Mouse (Mus musculus) embryo, embryonic 10.5 days (tissue): ENCODE data around the gene Plcl2.
A peak's percentile ranks its signal among the peaks of the same experiment; 100 is the strongest.

Experiments used
- DNase-seq: peaks from one replicate; pipeline ENCODE4 v3.0.0-alpha.2; 2015; ENCODE audit warnings: low spot score

Gene Plcl2

DNA sequence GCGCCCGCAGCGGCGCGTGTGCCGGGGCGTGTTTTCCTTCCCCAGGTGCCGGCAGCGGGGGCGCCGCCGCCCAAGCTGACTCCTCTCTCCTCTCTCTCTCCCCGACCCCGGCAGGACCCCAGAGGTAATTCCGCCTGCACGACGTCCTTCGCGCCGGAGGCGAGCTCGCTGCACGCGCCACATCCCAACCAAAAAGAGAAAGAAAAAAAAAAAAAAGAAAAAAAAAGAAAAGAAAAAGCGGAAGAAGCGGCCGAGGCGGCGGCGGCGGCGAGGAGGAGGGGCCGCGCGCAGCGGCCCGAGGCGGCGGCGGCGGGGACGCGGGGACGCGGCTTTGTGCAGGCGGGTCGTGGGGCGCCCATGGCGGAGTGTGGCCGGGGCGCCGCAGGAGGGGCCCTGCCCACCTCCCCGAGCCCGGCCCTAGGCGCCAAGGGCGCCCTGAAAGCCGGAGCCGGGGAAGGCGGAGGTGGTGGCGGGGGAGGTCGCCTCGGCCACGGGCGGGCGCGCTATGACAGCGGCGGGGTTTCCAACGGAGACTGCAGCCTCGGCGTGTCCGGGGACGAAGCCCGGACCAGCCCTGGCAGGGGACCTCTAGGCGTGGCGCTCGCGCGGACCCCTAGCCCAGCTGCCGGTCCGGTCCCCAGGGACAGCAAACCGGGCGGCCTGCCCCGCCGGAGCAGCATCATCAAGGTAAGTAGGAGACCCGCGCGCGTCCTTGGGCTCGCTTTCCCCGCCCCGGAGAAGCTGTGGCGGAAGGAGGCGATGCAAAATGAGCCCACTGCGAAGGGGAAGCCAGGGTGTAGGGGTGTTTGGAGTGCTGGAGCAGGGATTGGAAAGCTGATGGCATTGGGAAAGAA lies at the start of gene Plcl2:
TSS of gene Plcl2 (plus strand) at position 153 of the 854 bp plus-strand sequence.
- DNase-seq: peak; percentile 68

DNA sequence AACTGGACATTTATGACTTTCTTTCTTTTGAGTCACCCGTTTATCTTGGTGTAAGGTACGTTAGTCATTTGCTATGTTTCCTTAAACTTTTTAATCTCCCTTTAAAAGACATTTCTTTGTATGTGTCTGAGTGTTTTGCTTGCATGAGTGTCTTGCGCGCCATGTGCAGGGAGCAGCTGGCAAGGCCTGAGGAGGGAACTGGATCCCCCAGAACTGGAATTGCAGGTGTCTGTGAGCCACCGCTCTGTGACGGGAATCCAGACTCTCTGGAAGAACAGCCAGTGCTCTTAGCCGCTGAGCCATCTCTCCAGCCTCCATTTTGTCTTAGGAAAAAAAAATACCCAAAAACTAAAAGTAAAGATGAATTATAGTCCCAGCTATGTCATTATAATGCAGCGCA lies 48.9 kb upstream of the Plcl2 start:
- no peak for DNase-seq

DNA sequence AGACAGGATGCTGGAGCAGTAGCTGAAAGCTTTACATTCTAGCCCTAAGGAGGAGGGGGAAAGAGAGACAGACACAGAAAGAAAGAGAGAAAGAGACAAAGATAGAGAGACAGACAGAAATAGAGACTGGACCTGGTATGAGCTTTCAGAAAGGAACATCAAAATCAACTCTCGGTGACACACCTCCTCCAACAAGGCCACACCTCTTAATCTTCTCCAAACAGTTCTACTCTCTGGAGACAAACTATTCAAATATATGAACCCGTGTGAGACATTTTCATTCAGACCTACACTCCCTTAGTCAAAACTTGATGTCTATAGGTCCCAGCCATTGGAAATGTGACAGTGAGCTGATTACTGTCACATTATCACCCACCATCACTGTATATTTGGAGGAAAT lies 41.8 kb upstream of the Plcl2 start:
- no peak for DNase-seq

DNA sequence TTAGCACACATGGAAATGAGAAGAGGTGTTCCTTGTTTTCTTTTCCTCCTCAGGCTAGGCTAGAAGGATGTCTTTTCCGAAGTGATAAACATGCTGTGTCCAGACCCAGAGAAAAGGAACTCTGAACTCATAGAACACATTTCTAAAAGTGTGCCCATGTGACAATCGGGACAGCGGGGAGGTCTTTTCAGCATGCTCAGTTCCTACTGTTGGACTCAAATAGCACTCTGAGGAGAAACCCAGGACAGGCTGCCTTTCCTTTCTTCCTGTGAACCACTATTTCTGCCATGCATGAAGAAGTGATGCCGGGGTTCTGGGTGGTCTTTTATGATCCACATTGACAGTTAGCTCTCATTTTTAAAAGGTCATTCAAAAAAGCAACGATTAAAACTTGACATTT lies 40.1 kb upstream of the Plcl2 start:
- peak; percentile 14 for DNase-seq

DNA sequence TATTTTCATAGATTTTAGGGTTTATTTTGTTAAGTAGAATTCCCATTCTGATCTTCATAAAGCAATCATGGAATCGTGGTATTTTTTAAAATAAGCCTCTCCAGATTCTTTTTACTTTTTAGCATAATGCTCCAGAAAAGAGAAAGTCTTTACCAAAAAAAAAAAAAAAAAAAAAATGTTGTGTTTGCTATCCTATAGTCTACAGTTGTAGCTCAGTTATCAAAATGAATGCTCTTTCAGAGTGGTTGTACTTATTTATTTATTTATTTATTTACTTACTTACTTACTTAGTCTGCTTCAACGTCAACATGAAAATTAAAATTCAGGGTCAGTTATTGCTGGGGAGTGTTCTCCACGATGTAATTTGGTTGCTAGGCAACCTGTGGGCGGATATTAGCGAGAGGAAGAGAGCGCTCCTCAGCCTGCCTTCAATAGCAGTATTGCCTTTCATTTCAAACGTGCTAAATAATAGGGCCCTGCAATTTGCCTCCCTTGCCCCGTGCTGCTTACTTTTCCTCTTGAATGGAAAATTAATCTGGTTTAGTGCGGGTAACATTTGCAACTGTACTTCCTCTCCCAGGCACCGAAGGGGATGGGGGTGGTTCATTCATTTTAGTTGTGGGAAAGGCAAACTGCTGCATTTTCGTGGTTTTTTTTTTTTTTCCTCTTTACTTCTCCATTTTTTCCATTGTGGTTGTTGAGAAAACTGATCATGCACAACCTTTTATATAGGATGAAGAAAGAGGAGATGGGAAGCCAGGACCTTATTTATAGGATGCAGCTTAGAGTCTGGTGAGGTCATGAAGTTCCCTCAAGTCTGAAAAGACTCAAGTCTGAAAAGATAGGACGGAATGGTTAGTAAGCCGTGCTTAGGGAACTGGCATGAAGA lies 39.4 kb upstream of the Plcl2 start:
- DNase-seq: peak; percentile 80

DNA sequence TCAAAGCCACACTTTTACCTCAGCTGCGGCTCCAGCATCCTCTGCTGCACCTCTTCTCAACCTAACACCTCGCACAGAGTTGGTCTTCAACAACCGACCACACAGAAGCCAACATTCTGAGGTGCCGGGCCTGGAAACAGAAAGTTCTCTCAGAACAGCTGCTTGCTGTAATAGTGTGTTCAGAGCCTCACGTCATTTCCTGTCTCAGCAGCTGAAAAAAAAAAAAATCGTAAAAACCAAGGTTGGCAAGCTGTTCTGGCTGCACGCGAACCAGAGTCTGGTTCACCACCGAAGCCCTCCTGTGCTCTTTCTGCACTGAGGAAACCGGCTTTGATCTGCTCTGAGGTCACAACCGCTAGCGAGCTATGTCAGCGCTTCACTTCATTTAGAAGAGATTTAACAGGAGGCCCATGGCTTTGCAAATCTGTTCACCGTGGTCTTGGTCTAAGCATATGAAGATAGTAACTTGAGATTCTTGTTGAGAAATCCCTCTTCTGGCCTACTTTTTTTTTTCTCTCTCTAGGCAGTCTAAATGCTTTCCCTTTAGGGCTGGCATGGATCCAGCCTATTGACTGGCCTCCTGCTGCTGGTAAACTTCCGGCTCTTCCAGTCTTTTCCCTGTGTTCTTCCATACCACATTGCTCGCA lies 38.6 kb upstream of the Plcl2 start:
- DNase-seq: peak; percentile 73

DNA sequence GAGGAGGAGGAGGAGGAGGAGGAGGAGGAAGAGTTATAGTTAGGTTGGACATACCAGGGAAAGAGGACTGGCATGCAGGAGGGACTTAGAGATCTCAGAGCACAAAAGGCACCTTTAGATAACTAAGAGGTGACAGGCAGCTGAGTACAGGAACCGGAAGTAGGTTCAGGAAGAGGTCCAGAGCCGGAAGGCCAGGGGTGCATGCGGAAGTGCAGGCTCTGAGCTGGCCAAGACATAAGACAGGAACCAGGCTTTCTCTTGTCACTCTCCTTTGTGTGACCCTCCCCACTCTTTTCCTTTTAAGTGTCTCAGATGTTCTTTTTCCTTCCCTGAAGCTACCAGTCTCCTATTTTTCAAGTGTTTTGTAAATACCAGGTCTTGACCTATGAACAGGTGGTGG lies 38.0 kb upstream of the Plcl2 start:
- DNase-seq: peak; percentile 19

DNA sequence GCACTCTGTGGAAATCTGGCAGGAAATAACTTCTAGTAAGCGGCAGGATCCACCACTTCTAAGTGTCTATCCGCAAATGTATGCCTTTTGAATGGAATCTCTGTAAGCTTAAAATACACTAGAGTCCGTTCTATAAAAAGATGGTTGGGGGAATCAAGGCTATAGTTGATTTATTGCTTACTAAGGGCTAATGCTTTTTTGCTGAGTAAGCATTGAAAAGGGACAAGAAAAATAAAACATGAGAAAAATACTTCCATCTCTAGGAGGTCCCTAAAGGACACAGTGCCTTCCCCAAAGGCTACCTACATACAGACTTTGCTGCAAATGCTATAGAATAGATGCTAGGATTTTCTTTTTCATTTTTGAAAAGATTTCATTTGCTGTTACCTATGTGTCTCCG lies 31.9 kb upstream of the Plcl2 start:
- DNase-seq: no peak

DNA sequence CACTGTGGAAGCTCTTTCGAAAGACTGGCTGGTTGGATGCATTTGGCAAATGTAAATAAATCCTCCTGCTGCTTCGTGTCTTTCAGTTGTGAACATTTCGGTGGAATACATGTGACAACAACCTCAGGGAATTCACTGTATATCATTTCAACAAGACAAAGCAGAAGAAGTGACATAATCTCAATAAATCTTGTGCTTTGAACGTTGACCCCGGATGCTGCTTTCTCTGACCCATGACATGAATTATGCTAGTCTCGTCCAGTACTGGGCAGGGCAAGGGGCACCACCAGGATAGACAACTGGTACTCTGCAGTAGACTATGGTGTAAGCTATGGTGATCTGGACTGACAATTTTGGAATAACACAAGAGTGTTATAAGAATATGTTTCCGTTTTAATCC lies 28.3 kb upstream of the Plcl2 start:
- DNase-seq: peak; percentile 50

DNA sequence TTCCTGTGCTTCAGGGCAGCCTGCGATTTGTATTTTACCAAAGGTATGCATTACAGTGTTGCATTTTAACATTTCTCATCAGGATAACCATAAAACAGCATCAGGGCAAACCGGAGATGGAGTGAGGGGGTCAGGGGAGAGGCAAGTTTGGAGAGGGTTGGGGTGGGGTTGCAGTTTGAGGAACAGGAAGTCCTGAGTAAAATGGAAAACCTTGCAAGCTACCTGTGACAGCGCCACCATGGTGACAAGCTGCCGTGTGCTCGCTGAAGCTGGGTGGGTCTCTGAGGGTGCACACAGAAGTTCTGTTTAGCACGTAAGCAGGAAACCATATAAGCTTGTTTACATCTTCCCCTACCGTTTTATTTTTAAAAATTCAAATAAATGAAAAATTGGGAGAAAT lies 25.5 kb upstream of the Plcl2 start:
- no peak for DNase-seq

DNA sequence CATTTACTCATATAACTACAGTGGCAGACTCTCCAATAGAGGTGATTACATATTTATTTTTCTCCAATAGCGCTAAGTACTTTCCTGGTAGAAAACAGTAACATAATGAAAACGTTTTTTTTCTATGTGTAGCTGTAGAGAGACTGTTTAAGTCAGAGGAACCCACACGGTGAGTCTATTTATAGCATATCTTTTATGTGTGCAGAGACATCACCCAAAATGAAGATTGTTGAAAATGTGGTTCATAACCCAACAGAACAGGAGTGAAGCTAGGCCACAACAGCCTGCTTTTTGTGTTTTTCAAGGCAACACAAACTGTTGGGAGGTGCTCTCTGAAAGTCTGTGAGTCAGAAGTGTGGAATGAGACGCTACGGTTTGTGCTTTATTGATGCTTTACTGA lies 24.2 kb upstream of the Plcl2 start:
- DNase-seq: no peak

DNA sequence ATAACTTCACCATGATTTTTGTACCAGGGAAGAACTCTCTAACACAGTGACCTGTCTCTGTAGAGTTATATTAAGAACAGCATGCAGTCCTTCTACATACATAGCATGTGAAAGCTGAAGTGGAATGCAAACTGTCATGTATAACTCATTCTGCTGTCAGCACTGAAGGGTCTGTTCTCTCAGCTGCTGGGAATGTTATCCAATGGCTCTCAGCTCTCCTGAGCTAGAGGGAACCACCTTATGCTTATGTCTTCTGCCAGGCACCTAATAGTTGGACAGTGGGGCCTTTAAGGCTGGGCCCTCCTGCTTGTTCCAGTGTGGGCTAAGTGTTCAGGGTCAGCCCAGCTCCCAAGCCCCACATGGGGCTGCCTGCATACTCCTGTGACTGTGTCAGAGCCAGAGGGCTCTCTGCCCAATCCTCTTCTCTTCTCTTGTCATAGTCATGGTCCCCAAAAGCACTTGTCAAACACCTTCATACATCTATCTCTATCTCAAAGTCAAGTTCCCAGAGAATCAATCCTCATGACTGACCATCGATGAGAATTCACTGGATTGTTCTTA lies 22.1 kb upstream of the Plcl2 start:
- DNase-seq: no peak

DNA sequence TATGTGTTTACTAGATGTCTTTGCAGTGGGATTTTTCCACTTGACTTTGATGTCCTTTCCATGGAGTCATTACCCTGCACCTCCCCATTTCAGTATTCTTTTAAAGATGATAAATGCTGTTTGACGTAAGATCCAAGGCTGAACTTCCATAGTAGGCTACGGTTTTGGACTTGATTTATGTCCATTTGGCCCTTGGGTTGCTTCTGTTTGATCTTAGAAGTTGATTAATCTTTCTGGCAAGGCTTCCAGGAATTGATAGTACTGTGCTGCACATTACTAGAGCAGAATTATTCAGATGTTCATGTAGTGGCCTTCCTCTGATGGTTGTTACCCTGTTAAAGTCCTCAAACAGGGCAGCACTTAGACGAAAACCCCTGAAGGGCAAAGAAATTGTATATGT lies 21.5 kb upstream of the Plcl2 start:
- DNase-seq: no peak

DNA sequence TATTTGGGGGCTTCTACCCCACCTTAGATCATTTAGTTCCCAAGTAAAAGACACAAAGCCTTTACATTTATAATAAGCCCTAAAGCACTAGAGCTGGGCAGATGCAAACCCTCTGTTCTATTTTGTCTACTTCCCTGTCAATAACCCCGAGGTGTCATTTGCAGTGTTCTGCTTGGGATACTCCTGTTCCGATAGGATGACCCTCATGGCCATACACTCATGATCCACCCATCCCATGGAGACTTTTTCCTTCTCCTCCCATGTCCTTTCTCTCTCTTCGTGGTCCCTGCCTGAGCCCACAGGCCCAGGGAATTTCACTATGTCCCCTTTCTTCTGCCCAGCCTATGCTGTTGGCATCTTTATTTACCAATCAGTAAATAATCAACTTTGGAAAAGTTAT lies 20.8 kb upstream of the Plcl2 start:
- no peak for DNase-seq

DNA sequence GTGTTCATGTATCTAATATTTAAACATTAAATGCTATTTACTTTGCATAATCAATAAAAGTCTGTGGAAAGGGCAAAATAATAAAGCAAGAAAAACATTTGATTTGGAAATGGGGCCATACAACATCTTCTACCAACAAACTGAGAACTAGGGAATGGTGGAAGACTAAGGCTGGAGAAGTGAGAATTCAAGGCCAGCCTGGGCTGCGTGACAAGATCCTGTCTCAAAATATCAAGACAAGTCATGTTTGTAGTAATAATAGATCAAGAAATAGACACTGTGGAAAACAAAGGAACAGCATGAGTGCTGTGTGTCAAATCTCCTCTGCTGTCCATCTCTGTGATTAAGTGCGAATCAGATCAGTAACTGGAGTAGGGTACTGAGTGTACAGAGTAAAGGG lies 20.3 kb upstream of the Plcl2 start:
- no peak for DNase-seq

DNA sequence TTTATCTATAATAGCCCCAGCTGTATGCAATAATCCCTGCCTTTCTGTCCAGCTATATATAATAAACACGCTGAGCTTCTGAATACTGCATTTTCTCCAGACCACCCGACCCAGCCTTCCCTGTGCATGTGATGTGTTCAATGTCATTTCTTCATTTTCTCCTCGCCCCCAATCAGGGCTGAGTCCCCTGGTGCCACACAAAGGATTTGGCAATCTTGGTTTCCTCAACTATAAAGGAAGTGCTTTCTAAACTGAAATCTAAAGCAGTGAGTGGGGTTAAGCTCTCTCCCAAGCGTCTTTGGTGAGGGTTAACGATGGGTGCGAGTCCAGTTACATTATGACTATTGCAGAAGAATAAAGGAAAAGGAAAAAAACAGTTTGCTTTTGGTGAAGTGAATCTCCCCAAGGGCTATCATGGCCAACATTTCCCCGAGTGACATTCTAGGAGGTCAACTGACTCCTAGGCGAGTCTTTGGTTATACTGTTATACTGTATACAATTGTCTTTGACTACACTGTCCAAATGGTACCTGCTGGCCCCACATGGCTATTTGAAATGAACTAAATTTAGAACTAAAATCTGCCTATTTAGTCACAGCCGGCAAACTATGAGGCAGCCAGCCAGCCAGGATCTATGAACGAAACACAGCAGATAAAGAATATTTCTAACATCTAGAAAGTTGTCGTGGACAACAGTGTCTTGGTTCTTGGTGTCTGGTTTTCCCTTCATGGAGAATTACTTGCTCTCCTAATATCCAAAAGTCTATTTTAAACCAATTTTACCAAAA lies 18.4 kb upstream of the Plcl2 start:
- DNase-seq: no peak

DNA sequence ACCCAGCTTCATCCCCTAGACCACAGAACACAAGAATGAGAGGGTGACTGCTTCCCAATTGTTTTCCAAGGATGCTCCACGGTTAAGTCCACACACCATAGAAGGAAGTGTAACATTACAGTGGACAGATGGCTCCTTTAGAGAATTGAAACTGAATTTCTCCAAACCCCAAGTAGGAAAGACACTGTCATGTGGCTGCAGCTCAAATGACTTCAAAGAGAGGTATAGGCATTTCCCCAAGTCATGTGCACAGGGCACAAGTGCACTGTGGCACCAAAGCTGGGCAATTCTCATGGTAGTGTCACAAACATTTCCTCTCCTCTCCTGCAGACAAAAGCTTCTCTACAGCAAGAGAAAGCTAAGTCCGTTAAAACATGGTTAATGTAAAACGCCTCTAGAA lies 17.7 kb upstream of the Plcl2 start:
- no peak for DNase-seq

DNA sequence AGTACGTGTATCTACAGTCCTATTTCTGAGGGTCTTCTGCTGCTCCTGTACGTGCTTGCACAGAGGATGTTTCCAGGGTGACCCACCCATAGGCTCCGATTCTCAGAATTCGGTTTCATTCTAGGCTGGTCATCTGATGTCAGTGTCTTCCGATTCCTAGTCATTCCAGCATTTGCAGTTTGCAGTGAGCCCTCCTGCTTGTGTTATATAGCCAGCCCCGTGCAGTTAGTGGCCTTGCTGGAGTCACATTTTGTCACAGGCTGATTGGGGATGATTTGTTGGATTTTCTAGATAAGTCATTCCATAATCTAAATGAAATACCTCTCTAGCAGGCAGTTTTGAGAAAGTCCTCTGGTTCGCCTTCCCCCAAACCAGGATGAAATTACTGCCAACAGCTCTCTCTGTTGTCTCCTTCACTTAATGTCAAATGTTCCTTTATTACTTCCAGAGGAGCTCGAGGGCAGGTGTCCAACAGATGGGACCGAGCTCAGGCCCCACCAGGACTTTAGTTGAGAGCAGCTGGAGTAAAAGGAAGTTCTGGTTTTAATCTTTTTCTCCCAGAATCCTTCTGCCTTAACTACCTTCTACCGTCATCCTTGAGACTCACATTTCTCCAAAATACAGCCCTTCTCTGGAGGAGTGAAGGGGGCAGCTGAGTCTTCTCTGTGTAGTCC lies 13.8 kb upstream of the Plcl2 start:
- DNase-seq: peak; percentile 55

DNA sequence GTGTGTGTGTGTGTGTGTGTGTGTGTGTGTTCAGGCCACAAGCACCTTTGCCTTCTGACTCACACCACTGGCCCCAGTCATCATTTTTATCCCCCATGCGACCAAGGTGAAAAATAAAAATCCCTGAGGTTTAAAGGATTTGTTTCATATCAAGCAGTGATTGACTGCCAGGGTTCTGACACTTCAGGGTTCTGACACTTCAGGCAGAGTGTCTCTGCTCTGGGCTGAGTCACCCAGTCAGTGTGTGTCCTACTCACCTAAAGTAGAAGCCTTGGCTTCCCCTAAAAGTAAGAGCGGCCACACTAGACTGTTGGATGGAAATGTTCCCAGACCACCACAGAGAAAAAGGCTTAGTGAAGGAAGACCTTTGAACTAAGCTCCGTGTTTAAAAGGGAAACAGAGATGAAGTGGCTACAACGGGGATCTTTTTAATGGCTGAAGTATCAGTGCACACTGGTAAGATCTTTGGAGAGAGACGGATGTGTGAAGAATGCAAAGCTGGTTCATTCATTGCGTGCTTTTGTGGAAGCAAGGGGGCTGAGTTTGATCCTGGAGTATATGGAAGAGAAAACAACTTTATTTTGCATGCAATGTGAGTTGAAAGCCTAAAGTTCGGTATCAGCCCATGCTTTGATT lies 11.0 kb upstream of the Plcl2 start:
- DNase-seq: peak; percentile 23

DNA sequence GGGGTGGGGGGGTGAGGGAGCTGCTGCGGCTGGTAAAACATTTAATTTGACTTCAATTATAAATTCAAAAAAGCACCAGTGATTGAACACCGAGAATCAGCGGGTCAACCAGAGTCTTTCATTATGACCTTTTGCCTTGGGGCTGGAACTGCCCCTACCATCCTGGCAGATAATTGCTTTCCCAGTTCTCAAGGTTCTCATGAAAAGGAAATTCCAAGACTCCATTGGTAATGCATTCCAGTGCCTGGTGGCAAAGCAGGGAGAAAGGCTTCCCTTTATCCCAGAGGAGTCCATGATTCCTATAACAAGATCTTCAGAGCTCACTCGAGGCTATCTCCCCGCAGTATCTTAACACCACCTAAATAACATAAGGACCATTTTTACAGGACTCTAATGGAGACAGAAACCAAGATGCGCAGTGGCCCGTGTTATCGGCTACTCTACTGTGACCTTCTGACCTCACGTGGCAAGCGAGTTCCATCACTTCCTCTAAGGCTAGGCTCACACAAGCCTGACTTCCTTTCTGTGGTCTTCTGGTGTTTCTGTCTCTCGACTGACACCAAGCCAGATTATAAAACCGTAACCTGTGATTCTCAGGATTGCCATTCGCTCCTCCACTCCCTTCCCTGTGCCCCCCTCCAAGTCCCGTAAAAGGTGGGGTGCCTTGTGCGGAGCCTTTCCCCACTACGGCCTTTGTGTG lies 10.0 kb upstream of the Plcl2 start:
- DNase-seq: peak; percentile 57
